10 mouse cellular contexts compared by ENCODE assay signal in genomic region chr2:73450172-73450715, GRCm38 (mm10).
DNase-seq lines count a peak whose midpoint lies in the region; ATAC-seq and TF ChIP-seq lines count a peak whose summit lies in the region.
"Had no signal": no experiment of that assay in that cellular context is flagged by ENCODE, and none has a peak within 500 bp of the region (broad histone marks: within the 10 kb centered on the region; RNA-seq: fewer than 3 reads in every experiment).

No protein-coding gene starts in this region.

- H3K36me3 ChIP-seq in embryonic facial prominence, embryonic 12.5 days = no peaks in the 10 kb centered on the region
- H3K36me3 ChIP-seq: hindbrain, embryonic 15.5 days had no signal

- WGBS in embryonic facial prominence, embryonic 12.5 days = 69% methylated on average over 6 of the region's 6 CpGs

- H3K27me3 ChIP-seq in embryonic facial prominence, embryonic 12.5 days = no peaks in the 10 kb centered on the region
- H3K27me3 ChIP-seq: hindbrain, embryonic 15.5 days had no signal

- H3K9me3 ChIP-seq in embryonic facial prominence, embryonic 12.5 days = no peaks in the 10 kb centered on the region
- H3K9me3 ChIP-seq: hindbrain, embryonic 15.5 days had no signal

- H3K27ac ChIP-seq in gastrocnemius, adult 2 months = peak overlapping the region; percentile 31; the same call in 1 of the 2 replicates
- peak overlapping the region; percentile 55; the same call in 1 of the 2 replicates for H3K27ac ChIP-seq in embryonic facial prominence, embryonic 12.5 days
- H3K27ac ChIP-seq: hindbrain, embryonic 15.5 days had no signal

- H3K9ac ChIP-seq in embryonic facial prominence, embryonic 12.5 days = no peak overlapping the region
- H3K9ac ChIP-seq: hindbrain, embryonic 15.5 days had no signal

- H3K4me3 ChIP-seq in gastrocnemius, adult 2 months = no peak overlapping the region
- no peak overlapping the region for H3K4me3 ChIP-seq in embryonic facial prominence, embryonic 12.5 days
- H3K4me3 ChIP-seq: hindbrain, embryonic 15.5 days had no signal

- no peak for TF ChIP-seq CTCF in gastrocnemius, adult 2 months (IDR thresholded peaks at IDR 0.05)

- no peak overlapping the region for H3K4me2 ChIP-seq in embryonic facial prominence, embryonic 12.5 days (replicated peaks)
- H3K4me2 ChIP-seq: hindbrain, embryonic 15.5 days had no signal

- DNase-seq in gastrocnemius, adult 2 months = no peak
- DNase-seq in gastrocnemius, postnatal 25 days = no peak
- peak; percentile 51 to 59 for DNase-seq in B cell, adult 2 months
- DNase-seq in naive thymus-derived CD4-positive, alpha-beta T cell, adult 2 months (ENCODE audit: low read depth) = peak; percentile 90
- no peak for DNase-seq in gastrocnemius, adult 18-20 months (ENCODE audit: low spot score)
- DNase-seq in frontal cortex, postnatal 14 days (ENCODE audit: low spot score in 2 of 2) = no peak
- no peak for DNase-seq in urinary bladder, postnatal 36 days (ENCODE audit: low spot score in 2 of 2)
- DNase-seq: adrenal gland, postnatal 36 days had no signal

- peaks cover 21% of the 10 kb centered on the region for H3K4me1 ChIP-seq in embryonic facial prominence, embryonic 12.5 days

- intact Hi-C loops in gastrocnemius, adult 2 months (cut with DNase I) = no loop called here

- ATAC-seq in embryonic facial prominence, embryonic 12.5 days (ENCODE audit: insufficient number of reproducible peaks, insufficient read depth, low FRiP score, low TSS enrichment) = no peak

Comparison
In these comparisons a context has a peak if more than half of its experiments do, and no peak if none do; other contexts are left out.
1. DNase-seq: peak in B cell, adult 2 months (2 of 2) and naive thymus-derived CD4-positive, alpha-beta T cell, adult 2 months (single experiment); none in gastrocnemius, adult 2 months (single experiment), gastrocnemius, postnatal 25 days (single experiment), gastrocnemius, adult 18-20 months (single experiment), frontal cortex, postnatal 14 days (0 of 2) and urinary bladder, postnatal 36 days (0 of 2).